Mouse (Mus musculus): ENCODE results near the gene Nfs1. TPM values are rescaled to one million over a fixed set of nuclear protein-coding genes. Genes with fewer than 3 reads are reported as not detected.

The Nfs1 gene
- 60.8 TPM for polyA plus RNA-seq (2017; shearing (Covaris generic))

DNA sequence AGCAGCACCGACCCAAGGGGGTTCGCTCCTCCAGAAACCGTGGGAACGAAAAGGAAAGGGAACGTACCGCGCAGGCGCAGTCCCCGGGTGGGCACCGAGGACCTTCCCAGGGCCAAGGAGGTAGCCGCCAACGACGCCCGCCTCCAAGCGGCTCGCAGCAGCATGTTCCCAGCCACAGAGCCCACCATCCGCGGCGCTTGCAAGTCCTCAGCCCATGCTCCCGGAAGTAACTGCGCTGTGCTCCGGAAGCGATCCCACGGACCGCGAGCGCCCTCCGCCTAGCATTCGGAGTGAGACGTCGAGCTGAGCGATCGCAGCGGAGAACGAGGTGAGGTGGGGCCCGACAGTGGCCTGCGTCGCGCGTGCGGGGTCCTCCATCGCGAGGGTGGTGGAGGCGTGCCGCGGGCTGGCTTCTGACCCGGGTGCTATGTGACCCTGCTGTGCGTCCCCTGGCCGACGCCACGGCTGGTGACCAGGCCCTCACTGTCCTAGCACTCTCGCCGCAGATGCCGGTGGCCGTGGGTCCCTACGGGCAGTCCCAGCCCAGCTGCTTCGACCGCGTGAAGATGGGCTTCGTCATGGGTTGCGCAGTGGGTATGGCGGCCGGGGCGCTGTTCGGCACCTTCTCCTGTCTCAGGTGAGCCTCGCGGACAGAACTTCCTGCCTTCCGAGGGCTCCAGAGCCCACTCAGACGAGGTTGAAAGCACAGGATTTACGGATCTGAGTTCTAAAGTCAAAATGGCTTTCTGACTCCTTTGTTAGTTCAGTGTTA is at the start of gene Nfs1, which contains the start of gene Romo1:
Gene Nfs1 (minus strand): TSS at position 234 of the 772 bp plus-strand sequence.
Gene Romo1 (plus strand): TSS at position 87 of the 772 bp plus-strand sequence.

GRCm38 (mm10) chr2:156180094-156180821 is 36.3 kb upstream of the Nfs1 start, which contains the start of gene Rbm39:
Rbm39 (minus strand) TSS chr2:156180238.

DNA sequence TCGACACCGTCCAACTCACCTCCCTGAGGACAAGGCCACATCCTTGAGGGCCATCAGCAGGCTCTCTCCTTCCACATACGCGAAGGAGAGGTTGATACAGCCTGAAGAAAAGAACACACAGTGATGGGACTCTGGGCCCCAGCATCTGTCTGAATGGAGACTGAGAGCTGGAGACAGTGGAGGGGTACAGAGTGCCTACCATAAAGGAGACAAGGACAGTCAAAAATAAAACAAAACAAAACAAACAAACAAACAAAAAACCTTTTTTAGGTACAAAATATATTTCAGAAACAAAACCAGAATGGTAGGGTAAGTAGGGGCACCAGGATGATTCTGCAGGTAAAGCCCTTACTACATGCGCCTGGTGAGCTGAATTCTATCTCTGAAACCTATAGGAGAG is 17.0 kb downstream of the Nfs1 start, which contains the start of gene Gm28036:
Gene Gm28036 (minus strand): TSS at position 101 of the 400 bp plus-strand sequence.

DNA sequence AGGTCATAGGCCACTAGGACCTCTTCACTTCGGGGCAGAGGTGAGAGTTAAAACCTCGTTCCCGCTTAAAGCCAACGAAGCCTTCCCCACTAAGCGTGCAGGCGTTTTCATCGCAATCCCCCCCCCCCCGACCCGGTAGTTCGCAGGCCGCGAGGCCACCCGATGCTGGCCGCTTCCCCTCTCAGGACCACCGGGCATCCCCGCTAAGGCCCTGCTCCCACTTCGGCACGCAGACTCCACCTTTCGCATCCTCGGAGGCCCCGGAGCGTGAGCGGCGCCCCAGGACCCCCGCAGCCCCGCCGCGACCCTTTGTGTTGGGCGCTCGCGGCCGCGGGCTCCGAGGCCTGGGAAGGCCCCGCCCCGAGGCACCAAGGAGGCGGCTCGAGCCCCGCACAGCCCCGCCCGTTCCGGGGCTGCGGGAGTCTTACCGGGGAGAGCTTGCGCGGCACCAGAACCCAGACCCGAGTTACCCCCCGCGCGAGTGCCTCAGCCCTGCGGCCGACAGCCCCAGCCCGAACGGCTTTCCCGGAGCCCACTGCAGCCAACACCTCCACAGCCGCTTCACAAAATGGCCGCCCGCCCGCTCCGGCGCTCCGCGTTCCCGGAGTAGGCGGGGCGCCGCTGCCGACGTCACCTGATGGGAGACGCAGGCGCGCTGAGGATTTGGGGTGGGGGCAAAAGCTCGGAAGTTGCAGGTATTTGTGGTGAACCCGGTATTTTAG is 32.5 kb downstream of the Nfs1 start, which contains the start of the genes Cpne1 and Rbm12:
Gene Cpne1 (minus strand): TSS at position 608 of the 722 bp plus-strand sequence.
Gene Rbm12 (minus strand): TSS at position 621 of the 722 bp plus-strand sequence.

Other genes with a start within 250 kb of the Nfs1 start
- 54.2 TPM for gene Uqcc1, start 213.9 kb downstream of the Nfs1 start, polyA plus RNA-seq (2017; shearing (Covaris generic))
- not detected for gene Gm15557, start 203.5 kb downstream of the Nfs1 start, polyA plus RNA-seq (2017; shearing (Covaris generic))
- gene Gdf5, start 198.8 kb downstream of the Nfs1 start, polyA plus RNA-seq (2017; shearing (Covaris generic)) = not detected
- 62.7 TPM for gene Cep250, start 187.7 kb downstream of the Nfs1 start, polyA plus RNA-seq (2017; shearing (Covaris generic))
- 1.7 TPM for gene 6430550D23Rik, start 136.2 kb downstream of the Nfs1 start, polyA plus RNA-seq (2017; shearing (Covaris generic))
- 185 TPM for gene Ergic3, start 136.1 kb downstream of the Nfs1 start, polyA plus RNA-seq (2017; shearing (Covaris generic))
- not detected for gene Fer1l4, start 91.2 kb downstream of the Nfs1 start, polyA plus RNA-seq (2017; shearing (Covaris generic))
- gene Spag4, start 79.0 kb downstream of the Nfs1 start, polyA plus RNA-seq (2017; shearing (Covaris generic)) = 0.52 TPM
- 100 TPM for gene Cpne1, start 32.2 kb downstream of the Nfs1 start, polyA plus RNA-seq (2017; shearing (Covaris generic))
- gene Rbm12, start 32.2 kb downstream of the Nfs1 start, polyA plus RNA-seq (2017; shearing (Covaris generic)) = 54.0 TPM
- gene Gm28036, start 17.1 kb downstream of the Nfs1 start, polyA plus RNA-seq (2017; shearing (Covaris generic)) = 28.7 TPM
- 182 TPM for gene Romo1, start 147 bp downstream of the Nfs1 start, polyA plus RNA-seq (2017; shearing (Covaris generic))
- 1,090 TPM for gene Rbm39, start 36.1 kb upstream of the Nfs1 start, polyA plus RNA-seq (2017; shearing (Covaris generic))
- gene Phf20, start 52.3 kb upstream of the Nfs1 start, polyA plus RNA-seq (2017; shearing (Covaris generic)) = 84.2 TPM
- gene Cnbd2, start 168.1 kb upstream of the Nfs1 start, polyA plus RNA-seq (2017; shearing (Covaris generic)) = 5.9 TPM
- 12.5 TPM for gene Scand1, start 168.5 kb upstream of the Nfs1 start, polyA plus RNA-seq (2017; shearing (Covaris generic))

All from inflammation-experienced regulatory T-cells, adult 16 weeks (primary cell).